Mouse (Mus musculus): ENCODE measurements at regions not wholly inside any gene's neighbourhood (a gene's known extent, or its start where the extent isn't known, plus 50 kb on each side); places are given as distances from the start of the nearest gene placed in this dataset.

GRCm38 (mm10) chr2:75136618-75137017 is 311.0 kb downstream of the Mtx2 start:
- TF ChIP-seq TCF12 (IDR thresholded peaks at IDR 0.05; ENCODE audit: low read depth, low read length) (no peak), POLR2AphosphoS2 (IDR thresholded peaks at IDR 0.05; ENCODE audit: low read depth, low read length) (no peak), E2F4 (IDR thresholded peaks at IDR 0.05; ENCODE audit: insufficient replicate concordance, low read depth, low read length) (no peak), SMC3 (IDR thresholded peaks at IDR 0.05; ENCODE audit: low read depth, low read length) (no peak), JUND (conservative IDR thresholded peaks at IDR 0.05; ENCODE audit: low read depth, low read length) (no peak), UBTF (IDR thresholded peaks at IDR 0.05; ENCODE audit: low read depth, low read length) (no peak), HCFC1 (IDR thresholded peaks at IDR 0.05; ENCODE audit: low read depth, low read length) (no peak), CTCF (conservative IDR thresholded peaks at IDR 0.05 in 1 of 2, IDR thresholded peaks at IDR 0.05 in 1 of 2; ENCODE audit: low read depth in 2 of 2, low read length in 2 of 2) (no peak), USF1 (IDR thresholded peaks at IDR 0.05; ENCODE audit: low read depth, low read length) (no peak), ZMIZ1 (IDR thresholded peaks at IDR 0.05; ENCODE audit: low read depth, low read length) (no peak), TBP (conservative IDR thresholded peaks at IDR 0.05; ENCODE audit: low read depth, low read length) (no peak), ZNF384 (IDR thresholded peaks at IDR 0.05; ENCODE audit: low read depth, low read length) (no peak)
- Histone ChIP-seq H3K27ac (ENCODE audit: insufficient read depth, low read depth) (no peak overlapping the region), H3K9ac (ENCODE audit: insufficient read depth, low read depth) (no peak overlapping the region), H3K27me3 (replicated peaks) (no peaks in the 10 kb centered on the region), H3K4me1 (ENCODE audit: control insufficient read depth in 1 of 2, insufficient read depth in 2 of 2) (no peaks in the 10 kb centered on the region), H3K79me2 (replicated peaks; ENCODE audit: control insufficient read depth, extremely low read depth, insufficient read depth, poor library complexity, severe bottlenecking) (no peaks in the 10 kb centered on the region), H3K36me3 (replicated peaks in 1 of 2; ENCODE audit: control insufficient read depth in 1 of 2, insufficient read depth in 1 of 2, low read length in 1 of 2) (no peaks in the 10 kb centered on the region), H3K4me3 (replicated peaks in 1 of 3; ENCODE audit: low read depth in 2 of 3, low read length in 2 of 3, poor library complexity in 1 of 3) (no peak overlapping the region), H3K9me3 (replicated peaks; ENCODE audit: low read length) (no peaks in the 10 kb centered on the region), H3K4me2 (ENCODE audit: insufficient read depth, low read depth, poor library complexity, severe bottlenecking) (no peak overlapping the region)
- in situ Hi-C loops (cut with MboI; ENCODE audit: low pct_ligation_motif_present, low pct_unique_long_range_greater_than_20kb, low sequenced_read_pairs) (no loop called here), dilution Hi-C loops (cut with MboI; ENCODE audit: extremely low pct_ligation_motif_present, extremely low pct_unique_long_range_greater_than_20kb, low sequenced_read_pairs) (no loop called here)
- no peak for DNase-seq (ENCODE audit: extremely low read depth)

DNA sequence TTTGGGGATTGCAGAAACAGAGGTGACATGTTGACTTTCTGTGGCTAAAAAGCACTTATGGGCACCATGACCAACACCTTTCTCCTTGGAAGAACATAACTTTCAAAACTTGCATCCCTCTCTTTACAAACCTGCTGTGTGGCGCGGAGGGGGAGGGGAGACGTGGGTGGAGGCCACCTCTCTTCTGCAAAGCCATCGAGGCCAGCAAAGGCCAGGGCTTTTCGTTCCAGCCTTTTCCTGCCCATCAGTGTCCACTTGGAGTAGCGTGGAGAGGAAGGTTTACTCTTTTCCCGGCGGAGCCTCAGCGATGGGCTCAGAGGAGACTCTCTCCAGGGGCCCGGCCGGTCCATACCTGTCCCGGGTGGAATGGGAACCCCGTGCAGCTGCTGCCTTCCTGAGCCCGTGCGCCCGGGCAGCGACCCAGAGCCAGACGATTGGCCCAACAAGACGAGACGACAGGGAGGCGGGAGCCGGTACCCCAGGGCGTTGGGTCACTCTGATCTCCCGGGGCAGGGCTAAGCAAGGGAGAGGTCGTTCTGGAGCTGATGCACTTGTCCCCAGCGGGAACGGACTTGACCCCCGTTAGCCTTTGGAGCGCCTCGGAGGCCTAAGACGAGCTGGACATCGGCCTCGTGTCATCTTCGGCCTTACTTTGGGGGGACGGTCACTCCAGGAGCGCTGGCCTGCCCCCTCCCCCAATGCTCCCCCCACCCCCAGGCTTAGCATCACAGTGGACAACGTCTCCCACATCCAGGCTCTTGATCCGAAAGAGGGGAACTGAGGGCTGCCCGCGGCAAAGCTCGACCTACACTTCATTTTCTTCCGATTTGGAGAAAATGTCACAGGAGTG is 311.8 kb downstream of the Mtx2 start:
- Histone ChIP-seq H3K4me1 (ENCODE audit: control insufficient read depth in 1 of 2, insufficient read depth in 2 of 2) (no peaks in the 10 kb centered on the region), H3K9ac (ENCODE audit: insufficient read depth, low read depth) (no peak overlapping the region), H3K27me3 (replicated peaks) (no peaks in the 10 kb centered on the region), H3K36me3 (replicated peaks in 1 of 2; ENCODE audit: control insufficient read depth in 1 of 2, insufficient read depth in 1 of 2, low read length in 1 of 2) (no peaks in the 10 kb centered on the region), H3K4me2 (ENCODE audit: insufficient read depth, low read depth, poor library complexity, severe bottlenecking) (peak overlapping the region; percentile 47), H3K79me2 (replicated peaks; ENCODE audit: control insufficient read depth, extremely low read depth, insufficient read depth, poor library complexity, severe bottlenecking) (no peaks in the 10 kb centered on the region), H3K9me3 (replicated peaks; ENCODE audit: low read length) (no peaks in the 10 kb centered on the region), H3K27ac (ENCODE audit: insufficient read depth, low read depth) (no peak overlapping the region), H3K4me3 (replicated peaks in 1 of 3; ENCODE audit: low read depth in 2 of 3, low read length in 2 of 3, poor library complexity in 1 of 3) (no peak overlapping the region)
- dilution Hi-C loops (cut with MboI; ENCODE audit: extremely low pct_ligation_motif_present, extremely low pct_unique_long_range_greater_than_20kb, low sequenced_read_pairs) = no loop called here
- no peak for TF ChIP-seq USF1 (IDR thresholded peaks at IDR 0.05; ENCODE audit: low read depth, low read length)
- no peak for TF ChIP-seq ELF1 (IDR thresholded peaks at IDR 0.05; ENCODE audit: low read depth, low read length)
- no peak for TF ChIP-seq KAT2A (IDR thresholded peaks at IDR 0.05; ENCODE audit: insufficient replicate concordance, low read length)
- no peak for TF ChIP-seq POLR2A (IDR thresholded peaks at IDR 0.05; ENCODE audit: low read depth, low read length)
- TF ChIP-seq ETS1 (conservative IDR thresholded peaks at IDR 0.05; ENCODE audit: low read depth, low read length) = no peak
- TF ChIP-seq ZMIZ1 (IDR thresholded peaks at IDR 0.05; ENCODE audit: low read depth, low read length) = no peak
- TF ChIP-seq TBP (conservative IDR thresholded peaks at IDR 0.05; ENCODE audit: low read depth, low read length) = no peak
- TF ChIP-seq NELFE (IDR thresholded peaks at IDR 0.05; ENCODE audit: low read depth, low read length) = no peak
- no peak for TF ChIP-seq USF2 (conservative IDR thresholded peaks at IDR 0.05; ENCODE audit: low read depth, low read length)
- TF ChIP-seq GABPA (IDR thresholded peaks at IDR 0.05; ENCODE audit: insufficient replicate concordance, low read depth, low read length) = no peak
- no peak for TF ChIP-seq HCFC1 (IDR thresholded peaks at IDR 0.05; ENCODE audit: low read depth, low read length)
- no peak for TF ChIP-seq SMC3 (IDR thresholded peaks at IDR 0.05; ENCODE audit: low read depth, low read length)
- no peak for TF ChIP-seq BHLHE40 (IDR thresholded peaks at IDR 0.05; ENCODE audit: low read depth, low read length)
- TF ChIP-seq TCF12 (IDR thresholded peaks at IDR 0.05; ENCODE audit: low read depth, low read length) = no peak
- in situ Hi-C loops (cut with MboI; ENCODE audit: low pct_ligation_motif_present, low pct_unique_long_range_greater_than_20kb, low sequenced_read_pairs) = no loop called here
- DNase-seq (ENCODE audit: extremely low read depth) = no peak
